Mouse (Mus musculus) NIH3T3 (cell line): ENCODE results near the gene Tchh.
"Not testable (repeated sequence)": the region's sequence is repeated elsewhere in the genome, so short reads cannot be mapped to it uniquely, and the experiment has no call there.

Experiments used
- DNase-seq: peaks from one replicate; pipeline ENCODE4 v3.0.0-alpha.2; 2012; ENCODE audit warnings: low read depth

The Tchh gene

DNA sequence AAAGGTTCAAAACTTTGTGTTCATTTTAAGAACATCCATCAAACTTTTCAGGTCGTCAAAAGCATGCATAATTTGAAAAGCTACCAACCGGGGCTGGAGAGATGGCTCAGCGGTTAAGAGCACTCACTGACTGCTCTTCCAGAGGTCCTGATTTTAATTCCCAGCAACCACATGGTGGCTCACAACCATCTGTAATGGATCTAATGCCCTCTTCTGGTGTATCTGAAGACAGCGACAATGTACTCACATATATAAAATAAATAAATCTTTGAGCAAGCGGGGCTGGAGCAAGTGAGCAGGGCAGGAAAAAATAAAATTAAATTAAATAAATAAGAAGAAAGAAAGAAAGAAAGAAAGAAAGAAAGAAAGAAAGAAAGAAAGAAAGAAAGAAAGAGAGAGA lies 52.6 kb downstream of the Tchh start:
- DNase-seq, result not testable (repeated sequence)

DNA sequence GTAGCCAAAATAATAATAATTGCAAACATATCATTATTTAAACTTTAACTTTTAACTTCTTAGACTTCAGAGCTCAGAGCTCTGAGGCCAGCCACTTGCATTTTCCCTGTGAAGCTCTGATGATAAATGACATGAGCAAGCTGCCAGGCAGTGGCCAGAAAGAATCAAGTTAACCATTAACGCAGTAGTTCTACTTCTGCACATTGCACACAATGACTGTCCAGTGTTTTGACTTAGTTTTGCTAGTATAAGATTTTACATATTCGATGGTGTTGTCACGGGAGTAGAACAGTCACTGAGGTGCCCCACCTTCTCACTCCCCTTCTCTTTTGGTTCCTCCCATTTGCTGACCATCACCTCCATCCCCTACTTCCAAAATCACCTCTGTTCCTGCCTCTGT lies 55.0 kb downstream of the Tchh start:
- no peak for DNase-seq
